Mouse (Mus musculus) embryonic fibroblast, embryonic 13.5 days (primary cell): ENCODE measurements around the gene Gm1043. TPM values are rescaled to one million over a fixed set of nuclear protein-coding genes. Genes with fewer than 3 reads are reported as not detected.

Experiments used
- H3K27ac ChIP-seq: 2 replicates; pipeline ENCODE4 v1.5.1; 2012; ENCODE audit warnings: low read length, control low read depth, inconsistent platforms; ENCODE audit not compliant: insufficient read depth
- H3K4me1 ChIP-seq: 2 replicates; pipeline ENCODE4 v1.6.1; 2011; ENCODE audit warnings: low read length; ENCODE audit not compliant: control insufficient read depth, insufficient read depth
- H3K4me3 ChIP-seq: 2 replicates; pipeline ENCODE4 v1.5.1; 2011; ENCODE audit warnings: mild to moderate bottlenecking, control low read depth, low read length; ENCODE audit not compliant: insufficient read depth
- CTCF ChIP-seq: IDR thresholded peaks from 2 replicates; pipeline ENCODE4 v1.5.1; 2011; ENCODE audit warnings: mild to moderate bottlenecking, control low read depth, low read length, moderate library complexity, borderline replicate concordance; ENCODE audit not compliant: insufficient read depth
- POLR2A ChIP-seq: IDR thresholded peaks from 2 replicates; pipeline ENCODE4 v1.6.1; 2011; ENCODE audit warnings: low read depth, mild to moderate bottlenecking, control low read depth, low read length, moderate library complexity
- polyA plus RNA-seq: library from polyadenylated mRNA; stranded (reverse); fragments of >200 nt; gene quantifications from 2 replicates; pipeline ENCODE4 v1.2.4, GENCODE M21; 2011; ENCODE audit warnings: low read depth; ENCODE audit not compliant: missing spikeins, insufficient read length

Gm1043 gene
- polyA plus RNA-seq, 1 experiment = not detected

DNA sequence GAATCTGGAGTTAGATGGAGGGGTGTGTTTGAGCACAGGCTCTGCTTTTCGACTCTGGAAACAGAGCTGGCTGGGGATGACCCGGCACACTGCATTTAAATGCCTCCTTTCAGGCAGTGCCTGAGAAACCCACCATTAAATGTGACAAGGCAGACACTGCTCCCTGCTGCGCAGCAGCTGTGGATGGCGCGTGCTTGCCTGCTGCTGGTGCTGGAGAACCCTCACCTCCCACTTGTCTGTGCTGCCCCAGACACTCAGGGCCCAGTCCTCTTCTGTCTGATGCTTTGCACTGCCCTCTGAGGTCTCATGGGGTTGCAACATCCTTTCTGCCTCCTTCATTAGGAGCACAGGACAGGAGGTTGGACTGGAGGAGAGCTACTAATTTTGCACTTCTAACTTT lies 176.6 kb downstream of the Gm1043 start:
- H3K4me3 ChIP-seq = no peak overlapping the region
- H3K4me1 ChIP-seq = 0 out of 2 replicates have a peak, but pooled peaks cover 3% of the 10 kb centered on the region
- no peak overlapping the region for H3K27ac ChIP-seq
- TF ChIP-seq CTCF (no peak), POLR2A (no peak)

DNA sequence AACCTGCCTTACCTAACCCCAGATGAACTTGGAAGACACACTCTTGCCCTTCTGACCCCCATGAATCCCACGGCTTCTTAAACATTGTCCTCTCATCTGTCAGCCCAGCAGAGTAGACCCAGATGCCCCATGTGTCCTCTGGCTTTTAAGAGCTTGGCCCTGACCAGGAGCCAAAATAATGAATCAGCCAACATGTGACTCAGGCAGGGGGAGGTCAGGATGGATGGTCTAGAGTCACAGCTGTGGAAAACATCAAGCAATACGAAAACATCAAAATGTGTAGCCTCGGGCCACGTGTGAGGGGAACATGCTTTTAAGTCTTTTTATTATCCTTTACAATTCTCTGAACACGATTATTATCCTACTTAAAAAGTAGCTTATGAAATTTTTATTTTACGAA lies 178.6 kb downstream of the Gm1043 start:
- 0 out of 2 replicates have a peak, but pooled peaks cover 3% of the 10 kb centered on the region for H3K4me1 ChIP-seq
- no peak overlapping the region for H3K4me3 ChIP-seq
- no peak overlapping the region for H3K27ac ChIP-seq
- TF ChIP-seq CTCF (no peak), POLR2A (no peak)

Other genes starting within 250 kb of the Gm1043 start
- gene Ppp2r2c, start 216.9 kb upstream of the Gm1043 start, polyA plus RNA-seq = 0.65 TPM in 1 of 2 replicates, not detected in the other
- gene Wfs1, start 96.2 kb upstream of the Gm1043 start, polyA plus RNA-seq = 23.7 and 26.4 TPM in 2 replicates
- gene Crmp1, start 156.6 kb downstream of the Gm1043 start, polyA plus RNA-seq = 7.5 and 11.2 TPM in 2 replicates